15 mouse cellular contexts compared by ENCODE assay signal in genomic region chr11:117589422-117589821, GRCm38 (mm10).
DNase-seq lines count a peak whose midpoint lies in the region; ATAC-seq and TF ChIP-seq lines count a peak whose summit lies in the region.
"Had no signal": no experiment of that assay in that cellular context is flagged by ENCODE, and none has a peak within 500 bp of the region (broad histone marks: within the 10 kb centered on the region; RNA-seq: fewer than 3 reads in every experiment).

No protein-coding gene starts in this region.

- H3K9me3 ChIP-seq in forebrain, embryonic 13.5 days (replicated peaks), result 0 out of 2 replicates have a peak, but pooled peaks cover 3% of the 10 kb centered on the region
- H3K9me3 ChIP-seq in forebrain, embryonic 15.5 days, result no peaks in the 10 kb centered on the region
- H3K9me3 ChIP-seq in hindbrain, embryonic 14.5 days (ENCODE audit: control insufficient read depth, low read length), result no peaks in the 10 kb centered on the region
- no peaks in the 10 kb centered on the region for H3K9me3 ChIP-seq in hindbrain, embryonic 12.5 days (replicated peaks)
- H3K9me3 ChIP-seq in embryonic facial prominence, embryonic 15.5 days (replicated peaks), result no peaks in the 10 kb centered on the region

- H3K27ac ChIP-seq in forebrain, embryonic 13.5 days, result peak overlapping the region; percentile 31; the same call in 1 of the 2 replicates
- no peak overlapping the region; the same call in 1 of the 2 replicates for H3K27ac ChIP-seq in forebrain, embryonic 15.5 days (replicated peaks)
- peak overlapping the region; percentile 39; the same call in 1 of the 2 replicates for H3K27ac ChIP-seq in hindbrain, embryonic 14.5 days
- no peak overlapping the region for H3K27ac ChIP-seq in hindbrain, embryonic 12.5 days
- H3K27ac ChIP-seq in embryonic facial prominence, embryonic 15.5 days (replicated peaks), result peak overlapping the region; percentile 82

- H3K4me1 ChIP-seq in forebrain, embryonic 13.5 days, result peaks cover 33% of the 10 kb centered on the region
- H3K4me1 ChIP-seq in forebrain, embryonic 15.5 days, result peaks cover 30% of the 10 kb centered on the region
- H3K4me1 ChIP-seq in hindbrain, embryonic 14.5 days (replicated peaks; ENCODE audit: control insufficient read depth, insufficient read depth, low read length), result peaks cover 17% of the 10 kb centered on the region; the same call in 1 of the 2 replicates
- H3K4me1 ChIP-seq in hindbrain, embryonic 12.5 days, result peaks cover 24% of the 10 kb centered on the region
- peaks cover 15% of the 10 kb centered on the region for H3K4me1 ChIP-seq in embryonic facial prominence, embryonic 15.5 days

- H3K4me3 ChIP-seq in forebrain, embryonic 13.5 days, result no peak overlapping the region
- H3K4me3 ChIP-seq in forebrain, embryonic 15.5 days, result no peak overlapping the region
- H3K4me3 ChIP-seq in hindbrain, embryonic 14.5 days (replicated peaks; ENCODE audit: low read length), result no peak overlapping the region
- H3K4me3 ChIP-seq in hindbrain, embryonic 12.5 days, result no peak overlapping the region
- H3K4me3 ChIP-seq in embryonic facial prominence, embryonic 15.5 days (replicated peaks), result no peak overlapping the region
- H3K4me3 ChIP-seq in myocyte, result no peak overlapping the region

- no peak for ATAC-seq in forebrain, embryonic 13.5 days
- no peak for ATAC-seq in forebrain, embryonic 15.5 days (replicated peaks)
- ATAC-seq in hindbrain, embryonic 14.5 days (ENCODE audit: low FRiP score), result no peak
- ATAC-seq in hindbrain, embryonic 12.5 days (ENCODE audit: low FRiP score), result no peak
- ATAC-seq in embryonic facial prominence, embryonic 15.5 days (ENCODE audit: insufficient number of reproducible peaks, low FRiP score, low TSS enrichment, low read depth), result peak; percentile 87
- ATAC-seq: hindbrain, embryonic 16.5 days had no signal

- DNase-seq in hindbrain, embryonic 14.5 days (ENCODE audit: low spot score), result no peak
- DNase-seq in cerebellum, adult 9-11 months, result no peak
- no peak for DNase-seq in cerebellum, adult 18-20 months
- DNase-seq: adrenal gland, adult 8-10 months; cerebellum, adult 8-10 months; kidney, postnatal 14 days; layer of hippocampus, postnatal 36 days; lung, embryonic 14.5 days; right cerebral cortex, postnatal 14 days had no signal

- no peaks in the 10 kb centered on the region for H3K79me2 ChIP-seq in myocyte (ENCODE audit: control insufficient read depth, insufficient read depth)

- H3ac ChIP-seq in myocyte (ENCODE audit: control insufficient read depth, insufficient read length), result no peak overlapping the region

- no peak for TF ChIP-seq POLR2A in myocyte (IDR thresholded peaks at IDR 0.05; ENCODE audit: insufficient read length, low read depth)

- no peaks in the 10 kb centered on the region for H3K36me3 ChIP-seq in forebrain, embryonic 13.5 days (ENCODE audit: poor library complexity, severe bottlenecking)
- H3K36me3 ChIP-seq in forebrain, embryonic 15.5 days, result no peaks in the 10 kb centered on the region
- H3K36me3 ChIP-seq in hindbrain, embryonic 14.5 days (replicated peaks; ENCODE audit: control insufficient read depth, insufficient read depth), result no peaks in the 10 kb centered on the region
- no peaks in the 10 kb centered on the region for H3K36me3 ChIP-seq in hindbrain, embryonic 12.5 days
- no peaks in the 10 kb centered on the region for H3K36me3 ChIP-seq in embryonic facial prominence, embryonic 15.5 days
- H3K36me3 ChIP-seq in myocyte (ENCODE audit: control insufficient read depth, insufficient read depth), result no peaks in the 10 kb centered on the region

- H3K4me2 ChIP-seq in forebrain, embryonic 13.5 days, result no peak overlapping the region
- H3K4me2 ChIP-seq in forebrain, embryonic 15.5 days (replicated peaks), result no peak overlapping the region
- no peak overlapping the region for H3K4me2 ChIP-seq in hindbrain, embryonic 14.5 days (replicated peaks)
- no peak overlapping the region for H3K4me2 ChIP-seq in hindbrain, embryonic 12.5 days (replicated peaks)
- H3K4me2 ChIP-seq in embryonic facial prominence, embryonic 15.5 days (replicated peaks), result no peak overlapping the region
- peak overlapping the region; percentile 44 for H3K4me2 ChIP-seq in myocyte (ENCODE audit: low read depth)
- H3K4me2 ChIP-seq: lung, embryonic 14.5 days had no signal

- 92% methylated on average over 14 of the region's 14 CpGs for WGBS in forebrain, embryonic 13.5 days
- WGBS in forebrain, embryonic 15.5 days, result 89% methylated on average over 14 of the region's 14 CpGs
- WGBS in hindbrain, embryonic 14.5 days, result 79% methylated on average over 14 of the region's 14 CpGs
- 69% methylated on average over 14 of the region's 14 CpGs for WGBS in hindbrain, embryonic 12.5 days
- 44% methylated on average over 14 of the region's 14 CpGs for WGBS in embryonic facial prominence, embryonic 15.5 days

- no peak overlapping the region for H3K9ac ChIP-seq in forebrain, embryonic 13.5 days
- H3K9ac ChIP-seq in forebrain, embryonic 15.5 days (replicated peaks), result no peak overlapping the region
- no peak overlapping the region for H3K9ac ChIP-seq in hindbrain, embryonic 14.5 days
- H3K9ac ChIP-seq in hindbrain, embryonic 12.5 days, result no peak overlapping the region
- no peak overlapping the region for H3K9ac ChIP-seq in embryonic facial prominence, embryonic 15.5 days
- H3K9ac ChIP-seq: lung, embryonic 14.5 days had no signal

- H3K27me3 ChIP-seq in forebrain, embryonic 13.5 days, result no peaks in the 10 kb centered on the region
- no peaks in the 10 kb centered on the region for H3K27me3 ChIP-seq in forebrain, embryonic 15.5 days
- no peaks in the 10 kb centered on the region for H3K27me3 ChIP-seq in hindbrain, embryonic 14.5 days (ENCODE audit: control insufficient read depth, insufficient read depth, low read length)
- no peaks in the 10 kb centered on the region for H3K27me3 ChIP-seq in hindbrain, embryonic 12.5 days
- H3K27me3 ChIP-seq in embryonic facial prominence, embryonic 15.5 days, result no peaks in the 10 kb centered on the region
- no peaks in the 10 kb centered on the region for H3K27me3 ChIP-seq in myocyte (ENCODE audit: control insufficient read depth, insufficient read depth, insufficient read length)

TF ChIP-seq in myocyte, 11 proteins besides CTCF, POLR2A, EP300 and RAD21:
- TF ChIP-seq MAX (IDR thresholded peaks at IDR 0.05; ENCODE audit: low read depth) (no peak), MYOG (IDR thresholded peaks at IDR 0.05; ENCODE audit: control insufficient read depth in 1 of 3, insufficient read depth in 1 of 3, insufficient read length in 2 of 3, low read depth in 2 of 3) (peak in 1 of 3 experiments; percentile 21)

Comparison
In these comparisons a context has a peak if more than half of its experiments do, and no peak if none do; other contexts are left out.
1. H3K27ac ChIP-seq: peak in forebrain, embryonic 13.5 days (single experiment), hindbrain, embryonic 14.5 days (single experiment) and embryonic facial prominence, embryonic 15.5 days (single experiment); none in forebrain, embryonic 15.5 days (single experiment) and hindbrain, embryonic 12.5 days (single experiment).